Mouse (Mus musculus): ENCODE measurements around the gene Elk1.

DNA sequence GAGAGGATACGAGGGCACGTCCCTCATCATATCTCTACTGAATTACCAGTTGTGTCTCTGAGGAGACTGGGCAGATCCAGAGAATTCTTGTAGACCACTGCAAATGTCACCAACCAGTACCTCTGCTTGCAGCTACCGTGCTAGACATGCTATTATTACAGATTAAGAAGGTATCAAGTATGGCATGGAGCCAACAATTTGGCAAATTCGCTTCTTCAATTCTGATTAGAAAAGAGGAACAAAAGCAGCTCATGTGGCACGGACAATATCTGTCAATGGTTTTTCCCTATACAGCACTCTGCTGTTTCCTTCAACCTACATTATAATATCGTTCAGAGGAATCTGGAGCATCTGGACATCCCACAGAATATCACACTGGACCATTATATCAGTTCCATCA is 36.7 kb downstream of the Elk1 start:
- TF ChIP-seq CTCF (IDR thresholded peaks at IDR 0.05; ENCODE audit: extremely low read depth, insufficient read depth, insufficient read length, insufficient replicate concordance) (no peak), POLR2A (IDR thresholded peaks at IDR 0.05; ENCODE audit: low read depth, low read length) (no peak)
